Mouse (Mus musculus): ENCODE results near the gene Ulk4.

The Ulk4 gene

GRCm38 (mm10) chr9:121018524-121019315 lies 258.3 kb downstream of the Ulk4 start:
- no peak for DNase-seq (ENCODE audit: low spot score)

GRCm38 (mm10) chr9:121015810-121016502 lies 261.0 kb downstream of the Ulk4 start:
- no peak for DNase-seq (ENCODE audit: low spot score)

- DNase-seq (ENCODE audit: low spot score): no peak
Observed at GRCm38 (mm10) chr9:121011540-121011939, 265.5 kb downstream of the Ulk4 start.

GRCm38 (mm10) chr9:121010544-121010943 lies 266.5 kb downstream of the Ulk4 start:
- DNase-seq (ENCODE audit: low spot score): no peak

- no peak for DNase-seq (ENCODE audit: low spot score)
Observed at GRCm38 (mm10) chr9:121005961-121006360, 271.0 kb downstream of the Ulk4 start.

GRCm38 (mm10) chr9:121001681-121002540 lies 275.1 kb downstream of the Ulk4 start:
- DNase-seq (ENCODE audit: low spot score): no peak

GRCm38 (mm10) chr9:121000641-121001320 lies 276.2 kb downstream of the Ulk4 start:
- no peak for DNase-seq (ENCODE audit: low spot score)

GRCm38 (mm10) chr9:120998696-120999095 lies 278.3 kb downstream of the Ulk4 start:
- no peak for DNase-seq (ENCODE audit: low spot score)

GRCm38 (mm10) chr9:120994223-120995155 lies 282.5 kb downstream of the Ulk4 start:
- DNase-seq (ENCODE audit: low spot score): no peak

- no peak for DNase-seq (ENCODE audit: low spot score)
Observed at GRCm38 (mm10) chr9:120993004-120993403, 284.0 kb downstream of the Ulk4 start.

GRCm38 (mm10) chr9:120991801-120992200 lies 285.2 kb downstream of the Ulk4 start:
- no peak for DNase-seq (ENCODE audit: low spot score)

- no peak for DNase-seq (ENCODE audit: low spot score)
Observed at GRCm38 (mm10) chr9:120989806-120990700, 286.9 kb downstream of the Ulk4 start.

- no peak for DNase-seq (ENCODE audit: low spot score)
Observed at GRCm38 (mm10) chr9:120988088-120988487, 288.9 kb downstream of the Ulk4 start.

- no peak for DNase-seq (ENCODE audit: low spot score)
Observed at GRCm38 (mm10) chr9:120986994-120987393, 290.0 kb downstream of the Ulk4 start.

- no peak for DNase-seq (ENCODE audit: low spot score)
Observed at GRCm38 (mm10) chr9:120986255-120986654, 290.7 kb downstream of the Ulk4 start.

- DNase-seq (ENCODE audit: low spot score): no peak
Observed at GRCm38 (mm10) chr9:120985524-120985923, 291.5 kb downstream of the Ulk4 start.

- no peak for DNase-seq (ENCODE audit: low spot score)
Observed at GRCm38 (mm10) chr9:120985009-120985408, 292.0 kb downstream of the Ulk4 start.

GRCm38 (mm10) chr9:120984509-120984908 lies 292.5 kb downstream of the Ulk4 start:
- no peak for DNase-seq (ENCODE audit: low spot score)

- no peak for DNase-seq (ENCODE audit: low spot score)
Observed at GRCm38 (mm10) chr9:120983849-120984248, 293.1 kb downstream of the Ulk4 start.

- DNase-seq (ENCODE audit: low spot score): no peak
Observed at GRCm38 (mm10) chr9:120981777-120982176, 295.2 kb downstream of the Ulk4 start.
